Mouse (Mus musculus) stomach, embryonic 14.5 days (tissue): ENCODE results near the gene Rab11fip5. TPM values are rescaled to one million over a fixed set of nuclear protein-coding genes. Genes with fewer than 3 reads are reported as not detected.

Source experiments
- ATAC-seq: fragments of 200-750 bp; cut with Nextera tagmentation; 2 replicates; pipeline ENCODE4 v1.8.0; 2017; ENCODE audit warnings: low read depth, moderate TSS enrichment; ENCODE audit not compliant: insufficient number of reproducible peaks, insufficient read depth, low FRiP score
- H3K27ac ChIP-seq: fragments of 300-500 bp; sonication (generic); 2 replicates; pipeline ENCODE4 v1.5.1; 2014; ENCODE audit warnings: mild to moderate bottlenecking, low read length, moderate library complexity, mixed read lengths
- H3K27me3 ChIP-seq: fragments of 300-500 bp; sonication (generic); 2 replicates; pipeline ENCODE4 v1.6.1; 2014; ENCODE audit warnings: low read length, control low read depth, mixed read lengths; ENCODE audit not compliant: control insufficient read depth, insufficient read depth
- H3K36me3 ChIP-seq: fragments of 300-500 bp; sonication (generic); 2 replicates; pipeline ENCODE4 v1.6.1; 2014; ENCODE audit warnings: mild to moderate bottlenecking, control low read depth, low read length, moderate library complexity, mixed read lengths; ENCODE audit not compliant: control insufficient read depth, insufficient read depth
- H3K4me1 ChIP-seq: fragments of 300-500 bp; sonication (generic); 2 replicates; pipeline ENCODE4 v1.6.1; 2014; ENCODE audit warnings: low read length, control low read depth, mixed read lengths; ENCODE audit not compliant: control insufficient read depth, insufficient read depth
- H3K4me2 ChIP-seq: fragments of 300-500 bp; sonication (generic); replicated peaks from 2 replicates; pipeline ENCODE4 v1.6.1; 2014; ENCODE audit warnings: low read depth, low read length, control low read depth
- H3K4me3 ChIP-seq: fragments of 300-500 bp; sonication (generic); 2 replicates; pipeline ENCODE4 v1.5.1; 2014; ENCODE audit warnings: low read depth, low read length, control low read depth
- H3K9ac ChIP-seq: fragments of 300-500 bp; sonication (generic); replicated peaks from 2 replicates; pipeline ENCODE4 v1.6.1; 2014; ENCODE audit warnings: low read depth, mild to moderate bottlenecking, control low read depth, low read length, moderate library complexity, mixed read lengths
- H3K9me3 ChIP-seq: fragments of 300-500 bp; sonication (generic); 2 replicates; pipeline ENCODE4 v1.6.1; 2016; ENCODE audit warnings: low read depth, low read length, control low read depth; ENCODE audit not compliant: control insufficient read depth
- WGBS: fragments of 180-500 bp; shearing (Covaris S2); extraction: QIAGEN DNeasy Blood & Tissue Kit; methylation state at CpG from one replicate; pipeline ENCODE4 v1.1.7; 2014; 5-methylcytosine and 5-hydroxymethylcytosine counted together
- polyA plus RNA-seq: library from polyadenylated mRNA; unstranded; fragments of >200 nt; fragmentation: Nextera tagmentation; extraction: Ambion mirVana; gene quantifications from 2 replicates; pipeline ENCODE4 v1.2.1, GENCODE M21; 2014

Gene Rab11fip5
- polyA plus RNA-seq, 1 experiment from 2014 or later: 8.3 TPM

DNA sequence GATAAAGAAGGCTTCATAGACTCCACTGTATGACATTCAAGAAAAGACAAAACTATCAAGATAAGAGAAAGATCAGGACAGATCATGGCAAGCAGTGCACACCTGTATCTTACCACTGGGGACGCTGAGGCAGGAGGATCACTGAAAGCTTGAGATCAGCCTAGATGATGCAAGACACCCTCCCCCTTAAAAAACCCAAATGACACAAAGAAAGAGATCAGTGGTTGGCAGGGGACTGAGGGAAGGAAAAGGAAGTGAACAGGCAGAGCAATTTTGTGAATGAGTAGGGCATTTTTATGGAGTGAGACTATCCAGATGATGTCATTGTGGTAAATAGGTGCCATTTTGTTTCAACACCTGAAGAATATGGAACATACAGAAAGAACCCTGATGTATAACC lies 24.3 kb downstream of the Rab11fip5 start:
- ATAC-seq: no peak
- no peaks in the 10 kb centered on the region for H3K4me1 ChIP-seq
- H3K4me2 ChIP-seq: no peak overlapping the region
- H3K9ac ChIP-seq: no peak overlapping the region
- H3K36me3 ChIP-seq: peaks cover 7% of the 10 kb centered on the region
- H3K9me3 ChIP-seq: no peaks in the 10 kb centered on the region
- H3K4me3 ChIP-seq: no peak overlapping the region
- H3K27me3 ChIP-seq: no peaks in the 10 kb centered on the region
- WGBS: 83% methylated on average over 1 of the region's 1 CpGs
- no peak overlapping the region for H3K27ac ChIP-seq

DNA sequence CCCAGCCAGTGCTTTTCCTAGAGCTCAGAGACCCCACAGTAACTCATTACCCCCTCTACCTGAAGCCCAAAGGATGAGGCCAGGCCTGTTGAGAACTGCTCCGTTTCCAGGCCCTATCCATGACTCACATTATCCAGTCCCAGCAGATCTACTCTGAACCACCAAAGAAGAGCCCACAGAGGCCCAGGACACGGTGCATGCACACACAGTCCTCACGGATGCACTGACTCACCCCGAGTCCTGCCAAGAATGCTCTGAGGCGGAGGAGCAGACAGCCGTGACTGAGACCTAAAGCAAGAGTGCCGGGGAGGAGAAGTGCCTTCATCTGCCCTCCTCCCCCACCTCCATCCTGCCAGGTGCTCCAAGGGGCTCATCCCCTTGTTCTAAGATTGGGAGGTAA lies 25.2 kb downstream of the Rab11fip5 start:
- no peak overlapping the region for H3K27ac ChIP-seq
- H3K4me2 ChIP-seq: no peak overlapping the region
- H3K27me3 ChIP-seq: no peaks in the 10 kb centered on the region
- no peak for ATAC-seq
- no peaks in the 10 kb centered on the region for H3K9me3 ChIP-seq
- no peaks in the 10 kb centered on the region for H3K4me1 ChIP-seq
- no peak overlapping the region for H3K9ac ChIP-seq
- peaks cover 7% of the 10 kb centered on the region for H3K36me3 ChIP-seq
- H3K4me3 ChIP-seq: no peak overlapping the region
- WGBS: 72% methylated on average over 7 of the region's 7 CpGs

GRCm38 (mm10) chr6:85348133-85348532 lies 26.3 kb downstream of the Rab11fip5 start:
- H3K27ac ChIP-seq: no peak overlapping the region
- no peak overlapping the region for H3K4me3 ChIP-seq
- no peaks in the 10 kb centered on the region for H3K9me3 ChIP-seq
- 90% methylated on average over 11 of the region's 11 CpGs for WGBS
- H3K27me3 ChIP-seq: no peaks in the 10 kb centered on the region
- no peak overlapping the region for H3K9ac ChIP-seq
- H3K4me2 ChIP-seq: no peak overlapping the region
- H3K4me1 ChIP-seq: no peaks in the 10 kb centered on the region
- H3K36me3 ChIP-seq: peaks cover 7% of the 10 kb centered on the region
- ATAC-seq: no peak

DNA sequence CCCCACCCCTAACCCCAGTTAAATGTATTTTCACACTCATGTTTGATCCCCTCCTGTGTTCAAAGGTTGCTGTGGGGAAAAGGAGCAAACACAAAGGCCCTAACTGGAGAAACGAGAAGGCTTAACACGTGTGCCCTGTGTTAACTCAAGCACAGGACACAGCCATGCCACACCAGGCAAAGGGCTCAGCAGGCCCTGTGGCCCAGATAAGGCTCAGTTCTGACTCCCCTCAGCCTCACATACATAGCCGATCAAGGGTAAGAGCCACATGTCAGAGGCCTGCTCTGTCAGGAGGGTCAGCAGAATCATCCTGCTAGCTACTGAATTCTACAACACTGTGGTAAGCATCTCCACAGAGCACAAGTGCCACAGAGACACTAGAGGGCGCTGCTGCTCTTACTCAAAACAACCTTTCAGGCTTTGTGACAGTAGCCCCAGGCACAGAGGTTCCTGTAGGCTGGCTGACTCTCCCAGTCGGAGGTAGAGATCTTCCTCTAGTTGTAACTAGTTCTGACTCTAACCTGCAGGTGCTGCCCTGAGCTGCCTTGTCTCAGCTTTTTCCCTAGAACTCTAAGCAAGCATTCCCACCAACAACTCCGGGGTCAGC lies 28.3 kb downstream of the Rab11fip5 start:
- Histone ChIP-seq H3K27me3 (no peaks in the 10 kb centered on the region), H3K4me2 (no peak overlapping the region), H3K36me3 (peaks cover 12% of the 10 kb centered on the region), H3K9me3 (no peaks in the 10 kb centered on the region), H3K27ac (no peak overlapping the region), H3K4me3 (no peak overlapping the region), H3K9ac (no peak overlapping the region), H3K4me1 (no peaks in the 10 kb centered on the region)
- WGBS: 40% methylated on average over 6 of the region's 6 CpGs
- ATAC-seq: peak; percentile 73

GRCm38 (mm10) chr6:85344929-85345328 lies 29.5 kb downstream of the Rab11fip5 start:
- Histone ChIP-seq H3K9me3 (no peaks in the 10 kb centered on the region), H3K36me3 (peaks cover 12% of the 10 kb centered on the region), H3K9ac (no peak overlapping the region), H3K4me2 (no peak overlapping the region), H3K27me3 (no peaks in the 10 kb centered on the region), H3K27ac (no peak overlapping the region), H3K4me1 (no peaks in the 10 kb centered on the region), H3K4me3 (no peak overlapping the region)
- no peak for ATAC-seq

DNA sequence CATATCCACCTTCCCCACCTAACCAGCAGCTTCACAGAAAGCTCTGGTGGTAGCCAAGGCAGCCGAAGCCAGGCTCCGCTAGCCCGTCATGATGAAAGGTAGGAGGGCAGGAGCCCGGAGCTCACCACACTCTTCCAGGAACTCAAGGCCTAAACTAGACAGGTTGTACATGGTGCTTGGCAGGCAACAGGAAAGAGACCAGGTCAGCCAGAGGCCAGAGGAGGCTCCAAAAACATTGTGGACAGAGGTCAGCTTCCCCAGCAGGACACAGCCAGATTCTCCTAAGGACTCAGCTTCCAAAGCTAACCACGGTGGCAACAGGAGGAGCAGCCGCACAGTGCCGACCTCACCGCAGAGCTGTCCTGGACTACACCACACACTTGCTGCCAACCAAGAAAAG lies 31.4 kb downstream of the Rab11fip5 start:
- Histone ChIP-seq H3K4me1 (no peaks in the 10 kb centered on the region), H3K4me2 (no peak overlapping the region), H3K27ac (no peak overlapping the region), H3K4me3 (no peak overlapping the region), H3K36me3 (peaks cover 12% of the 10 kb centered on the region), H3K27me3 (no peaks in the 10 kb centered on the region), H3K9me3 (no peaks in the 10 kb centered on the region), H3K9ac (no peak overlapping the region)
- 86% methylated on average over 8 of the region's 8 CpGs for WGBS
- no peak for ATAC-seq

- H3K36me3 ChIP-seq: peaks cover 5% of the 10 kb centered on the region; the same call in 1 of the 2 replicates
- H3K9ac ChIP-seq: no peak overlapping the region
- no peak overlapping the region for H3K4me3 ChIP-seq
- H3K27ac ChIP-seq: no peak overlapping the region
- no peaks in the 10 kb centered on the region for H3K4me1 ChIP-seq
- H3K27me3 ChIP-seq: no peaks in the 10 kb centered on the region
- WGBS: 65% methylated on average over 13 of the region's 13 CpGs
- no peaks in the 10 kb centered on the region for H3K9me3 ChIP-seq
- no peak for ATAC-seq
- H3K4me2 ChIP-seq: no peak overlapping the region
Measured at GRCm38 (mm10) chr6:85341814-85342501, 32.5 kb downstream of the Rab11fip5 start.

DNA sequence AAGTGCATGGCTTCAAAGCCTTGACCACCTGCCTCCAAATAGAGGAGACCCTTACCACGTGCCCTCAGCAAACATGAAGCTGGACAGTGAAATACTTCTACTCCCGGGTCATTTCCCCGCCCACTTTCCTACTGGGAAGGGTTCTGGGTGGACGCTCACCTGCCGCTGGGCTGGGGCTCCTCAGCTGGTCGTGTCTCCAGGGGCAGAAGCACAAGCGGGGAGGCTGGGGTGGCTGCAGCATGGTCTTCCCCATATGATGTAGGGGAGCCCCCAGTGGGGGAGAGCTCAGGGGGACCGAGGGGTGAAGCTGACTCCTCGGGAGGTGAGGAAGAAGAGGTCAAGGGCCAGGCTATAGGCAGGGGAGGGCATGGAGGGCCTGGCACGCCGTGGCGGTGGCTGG lies 34.2 kb downstream of the Rab11fip5 start:
- ATAC-seq: no peak
- Histone ChIP-seq H3K36me3 (peaks cover 5% of the 10 kb centered on the region; the same call in 1 of the 2 replicates), H3K27me3 (no peaks in the 10 kb centered on the region), H3K9me3 (no peaks in the 10 kb centered on the region), H3K27ac (no peak overlapping the region), H3K4me1 (no peaks in the 10 kb centered on the region), H3K4me2 (no peak overlapping the region), H3K4me3 (no peak overlapping the region), H3K9ac (no peak overlapping the region)
- WGBS: 70% methylated on average over 12 of the region's 12 CpGs
